In genomic region chr11:97663528-97664338, GRCm38 (mm10) we compare ENCODE assay signal across 8 mouse cellular contexts. TPM values are rescaled to one million over a fixed set of nuclear protein-coding genes. Genes with fewer than 3 reads are reported as not detected.
DNase-seq lines count a peak whose midpoint lies in the region; ATAC-seq lines count a peak whose summit lies in the region.

No protein-coding gene starts in this region.

- no peak for ATAC-seq in CD4-positive, CD25-positive, alpha-beta regulatory T cell, adult 4 months
- ATAC-seq in forebrain, embryonic 11.5 days (replicated peaks; ENCODE audit: low FRiP score) = no peak
- ATAC-seq in hindbrain, embryonic 14.5 days (ENCODE audit: low FRiP score) = no peak
- no peak for ATAC-seq in liver, embryonic 12.5 days
- 0 out of 2 replicates have a peak, but pooled peaks have one; percentile 20 for ATAC-seq in neural tube, embryonic 14.5 days (ENCODE audit: low read depth)

- no peaks in the 10 kb centered on the region for H3K9me3 ChIP-seq in forebrain, embryonic 11.5 days (ENCODE audit: control insufficient read depth, low read length)
- no peaks in the 10 kb centered on the region for H3K9me3 ChIP-seq in hindbrain, embryonic 14.5 days (ENCODE audit: control insufficient read depth, low read length)
- H3K9me3 ChIP-seq in liver, embryonic 12.5 days (replicated peaks) = no peaks in the 10 kb centered on the region
- H3K9me3 ChIP-seq in neural tube, embryonic 14.5 days (ENCODE audit: control insufficient read depth, low read length) = no peaks in the 10 kb centered on the region

- H3K36me3 ChIP-seq in forebrain, embryonic 11.5 days (ENCODE audit: control insufficient read depth, insufficient read depth, low read length) = peaks cover 8% of the 10 kb centered on the region
- peaks cover 17% of the 10 kb centered on the region for H3K36me3 ChIP-seq in hindbrain, embryonic 14.5 days (replicated peaks; ENCODE audit: control insufficient read depth, insufficient read depth)
- peaks cover 13% of the 10 kb centered on the region for H3K36me3 ChIP-seq in liver, embryonic 12.5 days
- H3K36me3 ChIP-seq in neural tube, embryonic 14.5 days (ENCODE audit: control insufficient read depth, insufficient read depth, low read length) = 0 out of 2 replicates have a peak, but pooled peaks cover 5% of the 10 kb centered on the region

- H3K27ac ChIP-seq in forebrain, embryonic 11.5 days (ENCODE audit: low read depth, low read length) = peak overlapping the region; percentile 80
- peak overlapping the region; percentile 82 for H3K27ac ChIP-seq in hindbrain, embryonic 14.5 days
- H3K27ac ChIP-seq in liver, embryonic 12.5 days = peak overlapping the region; percentile 60
- H3K27ac ChIP-seq in neural tube, embryonic 14.5 days (ENCODE audit: low read depth, low read length) = peak overlapping the region; percentile 80

- peak overlapping the region; percentile 88 for H3K4me2 ChIP-seq in forebrain, embryonic 11.5 days (ENCODE audit: low read depth, low read length, severe bottlenecking)
- peak overlapping the region; percentile 72 for H3K4me2 ChIP-seq in hindbrain, embryonic 14.5 days (replicated peaks)
- peak overlapping the region; percentile 77 for H3K4me2 ChIP-seq in liver, embryonic 12.5 days
- H3K4me2 ChIP-seq in neural tube, embryonic 14.5 days (ENCODE audit: low read depth, low read length) = peak overlapping the region; percentile 83

- peak overlapping the region; percentile 92 for H3K9ac ChIP-seq in forebrain, embryonic 11.5 days (ENCODE audit: low read length)
- H3K9ac ChIP-seq in hindbrain, embryonic 14.5 days = peak overlapping the region; percentile 87
- peak overlapping the region; percentile 65 for H3K9ac ChIP-seq in liver, embryonic 12.5 days
- peak overlapping the region; percentile 78 for H3K9ac ChIP-seq in neural tube, embryonic 14.5 days (replicated peaks; ENCODE audit: low read depth, low read length)

- peaks cover 14% of the 10 kb centered on the region for H3K27me3 ChIP-seq in forebrain, embryonic 11.5 days (ENCODE audit: control insufficient read depth, insufficient read depth, low read length)
- H3K27me3 ChIP-seq in hindbrain, embryonic 14.5 days (ENCODE audit: control insufficient read depth, insufficient read depth, low read length) = peaks cover 19% of the 10 kb centered on the region
- H3K27me3 ChIP-seq in liver, embryonic 12.5 days (replicated peaks) = peaks cover 93% of the 10 kb centered on the region
- H3K27me3 ChIP-seq in neural tube, embryonic 14.5 days (ENCODE audit: control insufficient read depth, insufficient read depth, low read length) = peaks cover 13% of the 10 kb centered on the region

- WGBS in forebrain, embryonic 11.5 days = 1% methylated on average over 30 of the region's 57 CpGs
- 1% methylated on average over 28 of the region's 57 CpGs for WGBS in hindbrain, embryonic 14.5 days
- WGBS in liver, embryonic 12.5 days (ENCODE audit: insufficient replicate concordance) = 2% methylated on average over 45 of the region's 57 CpGs
- under 1% methylated on average over 35 of the region's 57 CpGs for WGBS in neural tube, embryonic 14.5 days

- DNase-seq in CD4-positive, CD25-positive, alpha-beta regulatory T cell, adult 2 months (ENCODE audit: low read depth, low spot score) = peak; percentile 58
- peak; percentile 89 for DNase-seq in R1 (ENCODE audit: low read depth, low spot score)
- peak; percentile 80 for DNase-seq in forebrain, embryonic 11.5 days (ENCODE audit: low spot score)
- DNase-seq in hindbrain, embryonic 14.5 days (ENCODE audit: low spot score) = no peak
- DNase-seq in layer of hippocampus, adult 11-12 months (ENCODE audit: low spot score) = no peak

- H3K4me3 ChIP-seq in forebrain, embryonic 11.5 days (ENCODE audit: low read depth, low read length) = peak overlapping the region; percentile 96
- peak overlapping the region; percentile 91 for H3K4me3 ChIP-seq in hindbrain, embryonic 14.5 days (replicated peaks; ENCODE audit: low read length)
- H3K4me3 ChIP-seq in liver, embryonic 12.5 days = peak overlapping the region; percentile 65
- H3K4me3 ChIP-seq in neural tube, embryonic 14.5 days (ENCODE audit: low read depth, low read length) = peak overlapping the region; percentile 82

- peaks cover 20% of the 10 kb centered on the region for H3K4me1 ChIP-seq in forebrain, embryonic 11.5 days (replicated peaks; ENCODE audit: control insufficient read depth, insufficient read depth, low read length)
- H3K4me1 ChIP-seq in hindbrain, embryonic 14.5 days (replicated peaks; ENCODE audit: control insufficient read depth, insufficient read depth, low read length) = peaks cover 27% of the 10 kb centered on the region
- peaks cover 57% of the 10 kb centered on the region for H3K4me1 ChIP-seq in liver, embryonic 12.5 days
- H3K4me1 ChIP-seq in neural tube, embryonic 14.5 days (ENCODE audit: control insufficient read depth, insufficient read depth, low read length) = peaks cover 25% of the 10 kb centered on the region

RNA-seq across cellular contexts. Expression of gene Mllt6, which starts 0.5 kb away (rescaled TPM):
- 10 to 100 TPM in 1 of 2 experiments, 1 to 10 TPM in 1; 8.0 to 14.1 TPM for polyA plus RNA-seq in CD4-positive, CD25-positive, alpha-beta regulatory T cell, adult 4 months (2017; shearing (Covaris generic))
- 3.4 and 4.9 TPM in 2 replicates for polyA plus RNA-seq in forebrain, embryonic 11.5 days (2014; fragmentation: Nextera tagmentation; extraction: Ambion mirVana)
- 5.0 TPM in 2 replicates for polyA plus RNA-seq in hindbrain, embryonic 14.5 days (2014; fragmentation: Nextera tagmentation; extraction: Ambion mirVana)
- polyA plus RNA-seq in liver, embryonic 12.5 days (2016; fragmentation: Nextera tagmentation; extraction: Ambion mirVana) = 0.32 and 0.33 TPM in 2 replicates
- polyA plus RNA-seq in neural tube, embryonic 14.5 days (2014; fragmentation: Nextera tagmentation; extraction: Ambion mirVana) = 4.7 and 5.1 TPM in 2 replicates

RNA-seq across cellular contexts. Expression of gene Cisd3, which starts 21.9 kb away (rescaled TPM):
- polyA plus RNA-seq in CD4-positive, CD25-positive, alpha-beta regulatory T cell, adult 4 months (2017; shearing (Covaris generic)) = 10 to 100 TPM; 63.5 to 80.3 TPM
- 13.5 and 14.0 TPM in 2 replicates for polyA plus RNA-seq in forebrain, embryonic 11.5 days (2014; fragmentation: Nextera tagmentation; extraction: Ambion mirVana)
- 27.7 and 34.7 TPM in 2 replicates for polyA plus RNA-seq in hindbrain, embryonic 14.5 days (2014; fragmentation: Nextera tagmentation; extraction: Ambion mirVana)
- polyA plus RNA-seq in liver, embryonic 12.5 days (2016; fragmentation: Nextera tagmentation; extraction: Ambion mirVana) = 12.6 and 14.7 TPM in 2 replicates
- polyA plus RNA-seq in neural tube, embryonic 14.5 days (2014; fragmentation: Nextera tagmentation; extraction: Ambion mirVana) = 28.3 and 38.1 TPM in 2 replicates

RNA-seq across cellular contexts. Expression of gene Epop, which starts 34.2 kb away (rescaled TPM):
- polyA plus RNA-seq in CD4-positive, CD25-positive, alpha-beta regulatory T cell, adult 4 months (2017; shearing (Covaris generic)) = under 1 TPM; 0.43 to 0.78 TPM
- 13.8 and 15.8 TPM in 2 replicates for polyA plus RNA-seq in forebrain, embryonic 11.5 days (2014; fragmentation: Nextera tagmentation; extraction: Ambion mirVana)
- polyA plus RNA-seq in hindbrain, embryonic 14.5 days (2014; fragmentation: Nextera tagmentation; extraction: Ambion mirVana) = 1.8 and 2.6 TPM in 2 replicates
- polyA plus RNA-seq in liver, embryonic 12.5 days (2016; fragmentation: Nextera tagmentation; extraction: Ambion mirVana) = 3.6 and 4.1 TPM in 2 replicates
- polyA plus RNA-seq in neural tube, embryonic 14.5 days (2014; fragmentation: Nextera tagmentation; extraction: Ambion mirVana) = 1.5 and 2.4 TPM in 2 replicates

RNA-seq across cellular contexts. Expression of gene Pcgf2, which starts 36.6 kb away (rescaled TPM):
- 1 to 10 TPM; 2.9 to 4.6 TPM for polyA plus RNA-seq in CD4-positive, CD25-positive, alpha-beta regulatory T cell, adult 4 months (2017; shearing (Covaris generic))
- polyA plus RNA-seq in forebrain, embryonic 11.5 days (2014; fragmentation: Nextera tagmentation; extraction: Ambion mirVana) = 24.2 and 25.9 TPM in 2 replicates
- 22.0 and 23.4 TPM in 2 replicates for polyA plus RNA-seq in hindbrain, embryonic 14.5 days (2014; fragmentation: Nextera tagmentation; extraction: Ambion mirVana)
- 5.0 and 5.1 TPM in 2 replicates for polyA plus RNA-seq in liver, embryonic 12.5 days (2016; fragmentation: Nextera tagmentation; extraction: Ambion mirVana)
- 24.7 and 25.8 TPM in 2 replicates for polyA plus RNA-seq in neural tube, embryonic 14.5 days (2014; fragmentation: Nextera tagmentation; extraction: Ambion mirVana)

RNA-seq across cellular contexts. Expression of gene Psmb3, which starts 39.5 kb away (rescaled TPM):
- 100 to 1,000 TPM; 453 to 558 TPM for polyA plus RNA-seq in CD4-positive, CD25-positive, alpha-beta regulatory T cell, adult 4 months (2017; shearing (Covaris generic))
- 463 and 510 TPM in 2 replicates for polyA plus RNA-seq in forebrain, embryonic 11.5 days (2014; fragmentation: Nextera tagmentation; extraction: Ambion mirVana)
- 436 and 489 TPM in 2 replicates for polyA plus RNA-seq in hindbrain, embryonic 14.5 days (2014; fragmentation: Nextera tagmentation; extraction: Ambion mirVana)
- polyA plus RNA-seq in liver, embryonic 12.5 days (2016; fragmentation: Nextera tagmentation; extraction: Ambion mirVana) = 364 and 370 TPM in 2 replicates
- polyA plus RNA-seq in neural tube, embryonic 14.5 days (2014; fragmentation: Nextera tagmentation; extraction: Ambion mirVana) = 441 and 465 TPM in 2 replicates

Comparison
In these comparisons a context has a peak if more than half of its experiments do, and no peak if none do; other contexts are left out.
1. DNase-seq: peak in CD4-positive, CD25-positive, alpha-beta regulatory T cell, adult 2 months (single experiment), R1 (single experiment) and forebrain, embryonic 11.5 days (single experiment); none in hindbrain, embryonic 14.5 days (single experiment) and layer of hippocampus, adult 11-12 months (single experiment).
2. Peak in every context shown above with its lines, with median percentiles within 50 percentile points of each other: H3K27ac ChIP-seq, H3K4me2 ChIP-seq, H3K4me3 ChIP-seq and H3K9ac ChIP-seq.